8 mouse cellular contexts compared by ENCODE assay signal in genomic region chr13:100103748-100104254, GRCm38 (mm10). TPM values are rescaled to one million over a fixed set of nuclear protein-coding genes. Genes with fewer than 3 reads are reported as not detected.
DNase-seq lines count a peak whose midpoint lies in the region; ATAC-seq and TF ChIP-seq lines count a peak whose summit lies in the region.

Bdp1 (minus strand) TSS chr13:100104070.

- no peak for TF ChIP-seq CTCF in bone marrow, adult 2 months (IDR thresholded peaks at IDR 0.05; ENCODE audit: control insufficient read depth, insufficient read depth, low read length)

- H3K36me3 ChIP-seq in embryonic facial prominence, embryonic 15.5 days: 0 out of 2 replicates have a peak, but pooled peaks cover 2% of the 10 kb centered on the region
- H3K36me3 ChIP-seq in kidney, embryonic 14.5 days (ENCODE audit: control insufficient read depth, insufficient read depth, low read length): peaks cover 2% of the 10 kb centered on the region; the same call in 1 of the 2 replicates
- H3K36me3 ChIP-seq in limb, embryonic 15.5 days: peaks cover 2% of the 10 kb centered on the region

- peak within 1 kb of the TSS; percentile 55 for H3K4me2 ChIP-seq in embryonic facial prominence, embryonic 15.5 days (replicated peaks)
- H3K4me2 ChIP-seq in kidney, embryonic 14.5 days (replicated peaks; ENCODE audit: low read depth, low read length): peak within 1 kb of the TSS; percentile 76
- H3K4me2 ChIP-seq in limb, embryonic 15.5 days: peak within 1 kb of the TSS; percentile 64

- H3K9ac ChIP-seq in embryonic facial prominence, embryonic 15.5 days: peak within 1 kb of the TSS; percentile 82
- peak within 1 kb of the TSS; percentile 91 for H3K9ac ChIP-seq in kidney, embryonic 14.5 days (ENCODE audit: low read depth, low read length)
- H3K9ac ChIP-seq in limb, embryonic 15.5 days: peak within 1 kb of the TSS; percentile 85

- DNase-seq in 416B (ENCODE audit: low read depth): peak; percentile 90
- peak; percentile 87 to 93 for DNase-seq in heart, adult 9 months (ENCODE audit: low spot score in 2 of 2)
- DNase-seq in monocyte, adult 2 months (ENCODE audit: low read depth in 1 of 2, low spot score in 2 of 2): peak; percentile 81 to 89
- peak; percentile 88 to 91 for DNase-seq in spleen, postnatal 36 days (ENCODE audit: low spot score in 2 of 2)

- under 1% methylated on average over 44 of the region's 44 CpGs for WGBS in bone marrow, adult 2 months
- under 1% methylated on average over 44 of the region's 44 CpGs for WGBS in embryonic facial prominence, embryonic 15.5 days
- 0% methylated on average over 41 of the region's 44 CpGs for WGBS in kidney, embryonic 14.5 days
- WGBS in limb, embryonic 15.5 days: under 1% methylated on average over 44 of the region's 44 CpGs

- H3K4me3 ChIP-seq in bone marrow, adult 2 months (replicated peaks; ENCODE audit: control insufficient read depth, low read depth, low read length): peak within 1 kb of the TSS; percentile 94
- peak within 1 kb of the TSS; percentile 99 for H3K4me3 ChIP-seq in embryonic facial prominence, embryonic 15.5 days (replicated peaks)
- peak within 1 kb of the TSS; percentile 99 for H3K4me3 ChIP-seq in kidney, embryonic 14.5 days (ENCODE audit: low read length)
- peak within 1 kb of the TSS; percentile 84 for H3K4me3 ChIP-seq in limb, embryonic 15.5 days

- H3K27ac ChIP-seq in bone marrow, adult 2 months (ENCODE audit: control insufficient read depth, insufficient read depth, low read depth, low read length, poor library complexity): peak within 1 kb of the TSS; percentile 86
- peak within 1 kb of the TSS; percentile 87 for H3K27ac ChIP-seq in embryonic facial prominence, embryonic 15.5 days (replicated peaks)
- H3K27ac ChIP-seq in kidney, embryonic 14.5 days (ENCODE audit: low read depth, low read length): peak within 1 kb of the TSS; percentile 88
- H3K27ac ChIP-seq in limb, embryonic 15.5 days: peak within 1 kb of the TSS; percentile 90

- no peaks in the 10 kb centered on the region for H3K27me3 ChIP-seq in embryonic facial prominence, embryonic 15.5 days
- no peaks in the 10 kb centered on the region for H3K27me3 ChIP-seq in kidney, embryonic 14.5 days (ENCODE audit: control insufficient read depth, insufficient read depth, low read length)
- H3K27me3 ChIP-seq in limb, embryonic 15.5 days: no peaks in the 10 kb centered on the region

- peak; percentile 77 for ATAC-seq in embryonic facial prominence, embryonic 15.5 days (ENCODE audit: insufficient number of reproducible peaks, low FRiP score, low TSS enrichment, low read depth)
- ATAC-seq in kidney, embryonic 14.5 days (ENCODE audit: low FRiP score, low TSS enrichment): peak; percentile 78
- peak; percentile 73 for ATAC-seq in limb, embryonic 15.5 days (ENCODE audit: insufficient number of reproducible peaks, low FRiP score, low TSS enrichment, low read depth)

- H3K4me1 ChIP-seq in bone marrow, adult 2 months (ENCODE audit: control insufficient read depth, insufficient read depth, low read length): peaks cover 1% of the 10 kb centered on the region; the same call in 1 of the 2 replicates
- H3K4me1 ChIP-seq in embryonic facial prominence, embryonic 15.5 days: peaks cover 19% of the 10 kb centered on the region
- H3K4me1 ChIP-seq in kidney, embryonic 14.5 days (ENCODE audit: control insufficient read depth, insufficient read depth, low read length): peaks cover 11% of the 10 kb centered on the region; the same call in 1 of the 2 replicates
- H3K4me1 ChIP-seq in limb, embryonic 15.5 days: peaks cover 26% of the 10 kb centered on the region

- peak; percentile 69; the same call in 1 of the 2 replicates for TF ChIP-seq POLR2A in bone marrow, adult 2 months (IDR thresholded peaks at IDR 0.05; ENCODE audit: borderline replicate concordance, control insufficient read depth, low read depth, low read length)

- no peaks in the 10 kb centered on the region for H3K9me3 ChIP-seq in embryonic facial prominence, embryonic 15.5 days (replicated peaks)
- no peaks in the 10 kb centered on the region for H3K9me3 ChIP-seq in kidney, embryonic 14.5 days (ENCODE audit: control insufficient read depth, low read length)
- no peaks in the 10 kb centered on the region for H3K9me3 ChIP-seq in limb, embryonic 15.5 days

RNA-seq across cellular contexts. Expression of gene Bdp1, which starts in this region (rescaled TPM):
- 17.7 and 27.7 TPM in 2 replicates for polyA plus RNA-seq in bone marrow, adult 2 months (2011; ENCODE audit: insufficient read depth, insufficient read length, low replicate concordance, missing spikeins)
- polyA plus RNA-seq in embryonic facial prominence, embryonic 15.5 days (2015; fragmentation: Nextera tagmentation; extraction: Ambion mirVana): 29.7 and 34.1 TPM in 2 replicates
- polyA plus RNA-seq in kidney, embryonic 14.5 days (2014; fragmentation: Nextera tagmentation; extraction: Ambion mirVana): 31.8 and 35.2 TPM in 2 replicates
- 28.5 and 34.9 TPM in 2 replicates for polyA plus RNA-seq in limb, embryonic 15.5 days (2015; fragmentation: Nextera tagmentation; extraction: Ambion mirVana)

Comparison
In these comparisons a context has a peak if more than half of its experiments do, and no peak if none do; other contexts are left out.
1. Peak in every context shown above with its lines: DNase-seq, ATAC-seq, H3K4me3 ChIP-seq and H3K27ac ChIP-seq.